Mouse (Mus musculus): ENCODE measurements around the gene Prdm13.

- no peak for TF ChIP-seq CTCF (IDR thresholded peaks at IDR 0.05; ENCODE audit: low read depth)
- no peak for TF ChIP-seq EP300 (optimal IDR thresholded peaks at IDR 0.05)
Observed at GRCm38 (mm10) chr4:21687783-21688702, 2.3 kb upstream of the Prdm13 start.
